Mouse (Mus musculus): ENCODE data around the gene Tspear. TPM values are rescaled to one million over a fixed set of nuclear protein-coding genes. Genes with fewer than 3 reads are reported as not detected.

Tspear gene
- total and polyA plus RNA-seq, 3 experiments: not detected

- Histone ChIP-seq H3K27me3 (ENCODE audit: insufficient read depth, low read length) (peaks cover 6% of the 10 kb centered on the region; the same call in 1 of the 2 replicates), H3K9me3 (replicated peaks) (no peaks in the 10 kb centered on the region), H3K4me3 (ENCODE audit: low read depth, low read length) (no peak overlapping the region), H3K36me3 (replicated peaks) (no peaks in the 10 kb centered on the region), H3K4me1 (ENCODE audit: insufficient read depth, low read depth, low read length) (no peaks in the 10 kb centered on the region)
- no peak for DNase-seq (ENCODE audit: low spot score)
- no peak for TF ChIP-seq TAL1 (conservative IDR thresholded peaks at IDR 0.05; ENCODE audit: low read depth, low read length)
- no peak for ATAC-seq (ENCODE audit: extremely low read depth, insufficient number of reproducible peaks, low FRiP score, poor library complexity, severe bottlenecking)
Measured at GRCm38 (mm10) chr10:77900903-77901818, 214.8 kb downstream of the Tspear start.

DNA sequence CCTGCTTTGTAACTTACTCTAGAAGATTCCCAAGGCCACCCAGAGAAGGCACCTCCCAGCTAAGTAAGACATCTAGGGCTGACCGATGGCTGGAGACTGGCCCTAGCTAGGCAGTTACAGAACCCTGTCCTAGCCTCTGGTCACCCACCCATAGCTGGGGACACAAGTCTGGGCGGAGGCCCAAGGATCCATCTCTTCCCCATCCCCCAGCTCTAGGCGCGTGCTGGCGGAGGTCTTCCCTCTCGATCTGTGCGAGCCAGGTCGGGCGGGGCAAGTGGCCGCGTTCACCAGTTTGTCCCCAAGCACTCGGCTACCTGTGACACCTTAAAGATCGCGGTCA is 215.5 kb downstream of the Tspear start:
- no peaks in the 10 kb centered on the region for H3K9me3 ChIP-seq (replicated peaks)
- ATAC-seq (ENCODE audit: extremely low read depth, insufficient number of reproducible peaks, low FRiP score, poor library complexity, severe bottlenecking): no peak
- H3K4me3 ChIP-seq (ENCODE audit: low read depth, low read length): no peak overlapping the region
- no peaks in the 10 kb centered on the region for H3K4me1 ChIP-seq (ENCODE audit: insufficient read depth, low read depth, low read length)
- no peaks in the 10 kb centered on the region for H3K36me3 ChIP-seq (replicated peaks)
- no peak for DNase-seq (ENCODE audit: low spot score)
- H3K27me3 ChIP-seq (ENCODE audit: insufficient read depth, low read length): peaks cover 6% of the 10 kb centered on the region; the same call in 1 of the 2 replicates
- no peak for TF ChIP-seq POLR2AphosphoS5 (IDR thresholded peaks at IDR 0.05; ENCODE audit: insufficient replicate concordance, low read depth, low read length)
- TF ChIP-seq CTCF (IDR thresholded peaks at IDR 0.05; ENCODE audit: low read depth, low read length): no peak
- TF ChIP-seq GATA2 (IDR thresholded peaks at IDR 0.05; ENCODE audit: borderline replicate concordance, low read depth, low read length): no peak
- no peak for TF ChIP-seq GATA1 (IDR thresholded peaks at IDR 0.05; ENCODE audit: borderline replicate concordance, low read length)
- no peak for TF ChIP-seq TAL1 (conservative IDR thresholded peaks at IDR 0.05; ENCODE audit: low read depth, low read length)

GRCm38 (mm10) chr10:77902211-77902893 is 216.0 kb downstream of the Tspear start, which contains the start of gene Lrrc3:
Lrrc3 (minus strand) TSS chr10:77902536.
- no peaks in the 10 kb centered on the region for H3K9me3 ChIP-seq (replicated peaks)
- DNase-seq (ENCODE audit: low spot score) (no peak), ATAC-seq (ENCODE audit: extremely low read depth, insufficient number of reproducible peaks, low FRiP score, poor library complexity, severe bottlenecking) (no peak)
- H3K27me3 ChIP-seq (ENCODE audit: insufficient read depth, low read length): peaks cover 6% of the 10 kb centered on the region; the same call in 1 of the 2 replicates
- no peaks in the 10 kb centered on the region for H3K36me3 ChIP-seq (replicated peaks)
- H3K4me1 ChIP-seq (ENCODE audit: insufficient read depth, low read depth, low read length): no peaks in the 10 kb centered on the region
- H3K4me3 ChIP-seq (ENCODE audit: low read depth, low read length): no peak within 1 kb of the TSS
- no peak for TF ChIP-seq TAL1 (conservative IDR thresholded peaks at IDR 0.05; ENCODE audit: low read depth, low read length)
- no peak for TF ChIP-seq CTCF (IDR thresholded peaks at IDR 0.05; ENCODE audit: low read depth, low read length)
- no peak for TF ChIP-seq GATA2 (IDR thresholded peaks at IDR 0.05; ENCODE audit: borderline replicate concordance, low read depth, low read length)
- no peak for TF ChIP-seq POLR2AphosphoS5 (IDR thresholded peaks at IDR 0.05; ENCODE audit: insufficient replicate concordance, low read depth, low read length)
- TF ChIP-seq GATA1 (IDR thresholded peaks at IDR 0.05; ENCODE audit: borderline replicate concordance, low read length): no peak

DNA sequence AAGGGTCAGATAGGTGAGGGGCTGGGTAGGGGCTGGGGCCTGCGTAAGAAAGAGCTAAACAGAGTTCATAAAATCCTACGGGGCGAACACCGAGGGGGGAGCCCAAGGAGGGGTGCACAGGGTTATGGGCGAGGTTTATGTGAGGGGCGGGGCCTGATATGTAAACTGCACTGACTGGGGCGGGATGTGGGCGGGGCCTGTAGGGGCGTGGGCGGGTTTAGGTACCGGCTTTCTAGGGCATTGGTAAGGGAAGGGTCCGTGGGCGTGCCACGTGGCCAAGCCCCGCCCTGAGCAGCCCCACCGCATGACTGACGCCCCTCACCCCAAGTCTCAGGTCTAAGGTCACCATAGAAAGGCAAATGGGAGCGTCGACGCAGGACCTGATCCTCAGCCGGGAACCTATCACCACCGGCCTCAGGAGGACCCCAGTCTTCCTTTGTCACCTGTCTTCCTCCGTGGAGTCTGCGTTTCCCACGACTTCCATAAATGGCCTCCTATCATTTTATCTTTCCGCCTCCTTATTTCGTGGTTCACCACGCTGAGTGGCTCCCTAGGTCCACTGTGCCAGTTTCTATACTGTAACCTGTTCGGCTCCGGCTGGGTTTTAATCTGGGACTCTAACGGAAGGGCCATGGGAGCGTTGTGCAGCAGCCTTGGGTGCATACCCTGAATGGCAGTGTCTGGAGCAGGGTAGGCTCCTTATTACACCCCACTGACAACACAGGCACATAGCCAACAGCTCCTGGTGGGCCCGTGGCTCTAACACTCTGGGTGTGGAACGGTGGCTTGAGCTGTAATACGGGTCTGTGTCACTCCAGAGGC is 216.7 kb downstream of the Tspear start:
- ATAC-seq (ENCODE audit: extremely low read depth, insufficient number of reproducible peaks, low FRiP score, poor library complexity, severe bottlenecking): no peak
- Histone ChIP-seq H3K27me3 (ENCODE audit: insufficient read depth, low read length) (peaks cover 6% of the 10 kb centered on the region; the same call in 1 of the 2 replicates), H3K9me3 (replicated peaks) (no peaks in the 10 kb centered on the region), H3K4me1 (ENCODE audit: insufficient read depth, low read depth, low read length) (no peaks in the 10 kb centered on the region), H3K36me3 (replicated peaks) (no peaks in the 10 kb centered on the region), H3K4me3 (ENCODE audit: low read depth, low read length) (no peak overlapping the region)
- no peak for DNase-seq (ENCODE audit: low spot score)
- no peak for TF ChIP-seq CTCF (IDR thresholded peaks at IDR 0.05; ENCODE audit: low read depth, low read length)
- TF ChIP-seq GATA1 (IDR thresholded peaks at IDR 0.05; ENCODE audit: borderline replicate concordance, low read length): no peak
- no peak for TF ChIP-seq POLR2AphosphoS5 (IDR thresholded peaks at IDR 0.05; ENCODE audit: insufficient replicate concordance, low read depth, low read length)
- no peak for TF ChIP-seq GATA2 (IDR thresholded peaks at IDR 0.05; ENCODE audit: borderline replicate concordance, low read depth, low read length)
- TF ChIP-seq TAL1 (conservative IDR thresholded peaks at IDR 0.05; ENCODE audit: low read depth, low read length): no peak

DNA sequence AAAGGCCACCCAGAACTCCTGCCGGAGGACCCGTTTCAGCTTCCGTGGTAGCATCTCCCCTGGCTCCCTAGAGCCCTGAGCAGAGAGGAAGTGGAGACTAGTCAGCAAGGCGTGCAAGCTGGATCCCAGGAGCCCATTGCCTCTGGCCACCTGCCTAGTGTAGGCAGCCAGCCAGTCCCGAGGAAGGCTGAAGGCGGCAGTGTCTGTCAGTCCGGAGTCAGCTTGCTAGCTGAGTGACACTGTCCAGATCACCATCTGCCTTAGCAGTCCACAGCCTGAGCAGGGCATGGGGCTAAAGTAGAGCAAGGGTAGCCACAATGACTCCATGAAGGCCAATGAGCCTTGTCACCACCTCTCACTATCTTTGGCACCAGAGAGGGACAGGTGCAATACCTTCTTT is 226.2 kb downstream of the Tspear start:
- Histone ChIP-seq H3K27me3 (ENCODE audit: insufficient read depth, low read length) (peaks cover 5% of the 10 kb centered on the region), H3K4me1 (ENCODE audit: insufficient read depth, low read depth, low read length) (no peaks in the 10 kb centered on the region), H3K36me3 (replicated peaks) (no peaks in the 10 kb centered on the region), H3K4me3 (ENCODE audit: low read depth, low read length) (no peak overlapping the region), H3K9me3 (replicated peaks) (no peaks in the 10 kb centered on the region)
- ATAC-seq (ENCODE audit: extremely low read depth, insufficient number of reproducible peaks, low FRiP score, poor library complexity, severe bottlenecking) (no peak), DNase-seq (ENCODE audit: low spot score) (no peak)
- TF ChIP-seq GATA1 (IDR thresholded peaks at IDR 0.05; ENCODE audit: borderline replicate concordance, low read length) (no peak), CTCF (IDR thresholded peaks at IDR 0.05; ENCODE audit: low read depth, low read length) (no peak), TAL1 (conservative IDR thresholded peaks at IDR 0.05; ENCODE audit: low read depth, low read length) (no peak; the same call in 1 of the 2 replicates), GATA2 (IDR thresholded peaks at IDR 0.05; ENCODE audit: borderline replicate concordance, low read depth, low read length) (no peak), POLR2AphosphoS5 (IDR thresholded peaks at IDR 0.05; ENCODE audit: insufficient replicate concordance, low read depth, low read length) (no peak)

DNA sequence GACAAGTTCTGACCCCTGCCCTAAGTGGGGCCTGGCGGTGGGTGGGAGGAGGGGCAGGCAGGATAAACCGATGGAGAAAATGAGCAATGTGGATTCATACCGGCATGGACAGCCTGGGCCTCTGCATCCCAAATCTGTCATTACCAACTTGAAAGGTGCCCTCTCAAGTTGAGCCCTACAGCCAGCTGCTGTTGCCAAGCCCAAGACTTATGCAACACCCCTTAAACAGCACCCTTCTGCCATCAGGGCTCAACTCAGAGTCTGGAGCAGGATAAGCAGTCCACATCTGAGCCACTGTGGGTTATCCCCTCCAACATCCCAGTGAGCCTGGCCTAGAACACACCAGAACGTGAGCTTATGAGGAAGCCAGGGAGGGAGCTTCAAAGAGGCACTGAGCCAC is 226.9 kb downstream of the Tspear start:
- ATAC-seq (ENCODE audit: extremely low read depth, insufficient number of reproducible peaks, low FRiP score, poor library complexity, severe bottlenecking) (no peak), DNase-seq (ENCODE audit: low spot score) (no peak)
- no peaks in the 10 kb centered on the region for H3K9me3 ChIP-seq (replicated peaks)
- H3K4me3 ChIP-seq (ENCODE audit: low read depth, low read length): no peak overlapping the region
- H3K4me1 ChIP-seq (ENCODE audit: insufficient read depth, low read depth, low read length): no peaks in the 10 kb centered on the region
- TF ChIP-seq POLR2AphosphoS5 (IDR thresholded peaks at IDR 0.05; ENCODE audit: insufficient replicate concordance, low read depth, low read length): no peak
- TF ChIP-seq CTCF (IDR thresholded peaks at IDR 0.05; ENCODE audit: low read depth, low read length): no peak
- no peak for TF ChIP-seq GATA2 (IDR thresholded peaks at IDR 0.05; ENCODE audit: borderline replicate concordance, low read depth, low read length)
- no peak for TF ChIP-seq GATA1 (IDR thresholded peaks at IDR 0.05; ENCODE audit: borderline replicate concordance, low read length)
- TF ChIP-seq TAL1 (conservative IDR thresholded peaks at IDR 0.05; ENCODE audit: low read depth, low read length): no peak
- no peaks in the 10 kb centered on the region for H3K36me3 ChIP-seq (replicated peaks)
- peaks cover 5% of the 10 kb centered on the region for H3K27me3 ChIP-seq (ENCODE audit: insufficient read depth, low read length)
